Mouse (Mus musculus) forebrain, embryonic 15.5 days (tissue): ENCODE results near the gene Scarf1. TPM values are rescaled to one million over a fixed set of nuclear protein-coding genes. Genes with fewer than 3 reads are reported as not detected.

Source experiments
- ATAC-seq: fragments of 200-750 bp; cut with Nextera tagmentation; replicated peaks from 2 replicates; pipeline ENCODE4 v1.8.0; 2017; ENCODE audit warnings: mild to moderate bottlenecking, moderate TSS enrichment, moderate library complexity
- H3K27ac ChIP-seq: fragments of 300-500 bp; sonication (generic); replicated peaks from 2 replicates; pipeline ENCODE4 v1.5.1; 2015; ENCODE audit warnings: mild to moderate bottlenecking, inconsistent platforms
- H3K27me3 ChIP-seq: fragments of 300-500 bp; sonication (generic); 2 replicates; pipeline ENCODE4 v1.6.1; 2015; ENCODE audit warnings: inconsistent platforms
- H3K36me3 ChIP-seq: fragments of 300-500 bp; sonication (generic); 2 replicates; pipeline ENCODE4 v1.6.1; 2015; ENCODE audit warnings: mild to moderate bottlenecking, inconsistent platforms
- H3K4me1 ChIP-seq: fragments of 300-500 bp; sonication (generic); 2 replicates; pipeline ENCODE4 v1.6.1; 2015; ENCODE audit warnings: inconsistent platforms
- H3K4me2 ChIP-seq: fragments of 300-500 bp; sonication (generic); replicated peaks from 2 replicates; pipeline ENCODE4 v1.6.1; 2015; ENCODE audit warnings: mild to moderate bottlenecking, inconsistent platforms
- H3K4me3 ChIP-seq: fragments of 300-500 bp; sonication (generic); 2 replicates; pipeline ENCODE4 v1.5.1; 2015; ENCODE audit warnings: mild to moderate bottlenecking, inconsistent platforms
- H3K9ac ChIP-seq: fragments of 300-500 bp; sonication (generic); replicated peaks from 2 replicates; pipeline ENCODE4 v1.6.1; 2015; ENCODE audit warnings: mild to moderate bottlenecking, inconsistent platforms
- H3K9me3 ChIP-seq: fragments of 300-500 bp; sonication (generic); 2 replicates; pipeline ENCODE4 v1.6.1; 2016; ENCODE audit warnings: inconsistent platforms
- WGBS: fragments of 180-500 bp; shearing (Covaris S2); methylation state at CpG from one replicate; pipeline ENCODE4 v1.1.7; 2015; ENCODE audit warnings: mixed read lengths; 5-methylcytosine and 5-hydroxymethylcytosine counted together
- polyA plus RNA-seq: library from polyadenylated mRNA; unstranded; fragments of >200 nt; fragmentation: Nextera tagmentation; extraction: Ambion mirVana; gene quantifications from 2 replicates; pipeline ENCODE4 v1.2.1, GENCODE M21; 2015

The Scarf1 gene
- polyA plus RNA-seq, 1 experiment from 2014 or later: 3.1 TPM

DNA sequence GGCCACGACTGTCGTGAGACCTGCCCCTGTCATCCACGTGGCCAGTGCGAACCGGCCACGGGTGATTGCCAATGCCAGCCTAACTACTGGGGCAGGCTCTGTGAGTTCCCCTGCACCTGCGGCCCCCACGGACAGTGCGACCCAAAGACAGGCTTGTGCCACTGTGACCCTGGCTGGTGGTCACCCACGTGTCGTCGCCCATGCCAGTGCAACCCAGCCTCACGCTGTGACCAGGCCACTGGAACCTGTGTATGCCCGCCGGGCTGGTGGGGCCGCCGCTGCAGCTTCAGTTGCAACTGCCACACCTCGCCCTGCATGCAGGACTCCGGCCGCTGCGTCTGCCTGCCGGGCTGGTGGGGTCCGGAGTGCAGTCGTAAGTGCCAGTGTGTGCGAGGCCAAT is 1.8 kb downstream of the Scarf1 start:
- ATAC-seq: no peak
- no peak overlapping the region for H3K9ac ChIP-seq
- no peaks in the 10 kb centered on the region for H3K36me3 ChIP-seq
- H3K9me3 ChIP-seq: no peaks in the 10 kb centered on the region
- H3K4me2 ChIP-seq: no peak overlapping the region
- H3K27me3 ChIP-seq: no peaks in the 10 kb centered on the region
- no peak overlapping the region for H3K27ac ChIP-seq
- H3K4me3 ChIP-seq: no peak overlapping the region
- H3K4me1 ChIP-seq: peaks cover 6% of the 10 kb centered on the region
- WGBS: 93% methylated on average over 25 of the region's 25 CpGs

- ATAC-seq: no peak
- Histone ChIP-seq H3K4me3 (no peak overlapping the region), H3K9ac (no peak overlapping the region), H3K27ac (no peak overlapping the region), H3K36me3 (no peaks in the 10 kb centered on the region), H3K9me3 (no peaks in the 10 kb centered on the region), H3K4me1 (no peaks in the 10 kb centered on the region), H3K27me3 (no peaks in the 10 kb centered on the region), H3K4me2 (no peak overlapping the region)
- 85% methylated on average over 15 of the region's 15 CpGs for WGBS
Observed at GRCm38 (mm10) chr11:75519834-75520633, 6.7 kb downstream of the Scarf1 start.

GRCm38 (mm10) chr11:75521609-75522008 is 8.3 kb downstream of the Scarf1 start:
- Histone ChIP-seq H3K36me3 (no peaks in the 10 kb centered on the region), H3K27ac (no peak overlapping the region), H3K9me3 (no peaks in the 10 kb centered on the region), H3K4me1 (no peaks in the 10 kb centered on the region), H3K4me3 (no peak overlapping the region), H3K4me2 (no peak overlapping the region), H3K9ac (no peak overlapping the region), H3K27me3 (no peaks in the 10 kb centered on the region)
- no peak for ATAC-seq
- WGBS: 91% methylated on average over 4 of the region's 4 CpGs

- H3K9ac ChIP-seq: no peak overlapping the region
- H3K9me3 ChIP-seq: no peaks in the 10 kb centered on the region
- WGBS: 81% methylated on average over 2 of the region's 2 CpGs
- H3K27ac ChIP-seq: no peak overlapping the region
- ATAC-seq: no peak
- H3K4me3 ChIP-seq: no peak overlapping the region
- no peaks in the 10 kb centered on the region for H3K4me1 ChIP-seq
- no peaks in the 10 kb centered on the region for H3K36me3 ChIP-seq
- no peaks in the 10 kb centered on the region for H3K27me3 ChIP-seq
- H3K4me2 ChIP-seq: no peak overlapping the region
Observed at GRCm38 (mm10) chr11:75522793-75523192, 9.5 kb downstream of the Scarf1 start.

GRCm38 (mm10) chr11:75525531-75526125 is 12.3 kb downstream of the Scarf1 start:
- no peaks in the 10 kb centered on the region for H3K4me1 ChIP-seq
- H3K4me3 ChIP-seq: no peak overlapping the region
- no peak overlapping the region for H3K4me2 ChIP-seq
- no peak for ATAC-seq
- no peaks in the 10 kb centered on the region for H3K27me3 ChIP-seq
- H3K9me3 ChIP-seq: no peaks in the 10 kb centered on the region
- H3K9ac ChIP-seq: no peak overlapping the region
- no peak overlapping the region for H3K27ac ChIP-seq
- 83% methylated on average over 15 of the region's 15 CpGs for WGBS
- H3K36me3 ChIP-seq: no peaks in the 10 kb centered on the region

DNA sequence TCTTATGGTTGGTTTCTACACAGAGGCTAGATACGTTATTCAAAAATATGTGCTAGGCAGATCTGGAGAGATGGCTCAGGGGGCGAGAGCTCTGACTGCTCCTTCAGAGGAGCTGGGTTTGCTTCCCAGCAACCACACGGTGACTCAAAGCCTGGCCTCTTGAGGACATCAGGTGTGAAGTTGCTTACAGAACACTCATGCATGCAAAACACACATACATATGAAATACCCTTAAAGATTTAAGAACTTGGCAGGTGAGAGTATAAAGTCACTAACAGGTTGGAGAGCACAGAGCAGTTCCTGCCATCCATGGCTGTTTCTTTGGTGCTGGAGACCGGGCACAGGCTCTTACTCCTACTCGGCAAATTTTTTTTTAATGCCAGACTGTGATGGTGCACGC is 13.6 kb downstream of the Scarf1 start:
- no peak overlapping the region for H3K9ac ChIP-seq
- 87% methylated on average over 6 of the region's 6 CpGs for WGBS
- ATAC-seq: no peak
- H3K27ac ChIP-seq: no peak overlapping the region
- no peak overlapping the region for H3K4me3 ChIP-seq
- H3K4me1 ChIP-seq: no peaks in the 10 kb centered on the region
- H3K4me2 ChIP-seq: no peak overlapping the region
- no peaks in the 10 kb centered on the region for H3K27me3 ChIP-seq
- H3K9me3 ChIP-seq: no peaks in the 10 kb centered on the region
- no peaks in the 10 kb centered on the region for H3K36me3 ChIP-seq

DNA sequence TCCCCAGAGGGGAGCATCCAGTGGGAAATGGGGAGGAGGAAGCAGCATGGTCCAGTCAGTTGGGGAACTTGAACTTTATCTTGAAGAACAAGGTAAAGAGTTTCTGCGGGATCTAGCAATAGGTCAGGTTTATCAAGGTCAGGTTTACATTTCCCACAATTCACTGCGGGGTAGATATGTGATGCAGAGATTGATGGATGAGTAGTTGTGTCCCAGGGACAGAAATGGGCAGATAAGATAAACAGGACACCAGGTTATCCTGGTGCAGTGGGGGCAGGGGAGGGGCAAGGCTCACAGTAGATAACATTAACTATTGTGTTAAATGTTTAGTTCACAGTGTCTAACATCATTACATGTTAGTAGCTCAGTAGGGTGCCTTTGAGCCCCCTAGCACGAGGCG is 16.4 kb downstream of the Scarf1 start:
- no peak overlapping the region for H3K4me3 ChIP-seq
- no peak overlapping the region for H3K9ac ChIP-seq
- no peak overlapping the region for H3K4me2 ChIP-seq
- WGBS: 59% methylated on average over 4 of the region's 4 CpGs
- no peak for ATAC-seq
- H3K9me3 ChIP-seq: no peaks in the 10 kb centered on the region
- H3K36me3 ChIP-seq: no peaks in the 10 kb centered on the region
- peaks cover 18% of the 10 kb centered on the region for H3K4me1 ChIP-seq
- no peaks in the 10 kb centered on the region for H3K27me3 ChIP-seq
- no peak overlapping the region for H3K27ac ChIP-seq

DNA sequence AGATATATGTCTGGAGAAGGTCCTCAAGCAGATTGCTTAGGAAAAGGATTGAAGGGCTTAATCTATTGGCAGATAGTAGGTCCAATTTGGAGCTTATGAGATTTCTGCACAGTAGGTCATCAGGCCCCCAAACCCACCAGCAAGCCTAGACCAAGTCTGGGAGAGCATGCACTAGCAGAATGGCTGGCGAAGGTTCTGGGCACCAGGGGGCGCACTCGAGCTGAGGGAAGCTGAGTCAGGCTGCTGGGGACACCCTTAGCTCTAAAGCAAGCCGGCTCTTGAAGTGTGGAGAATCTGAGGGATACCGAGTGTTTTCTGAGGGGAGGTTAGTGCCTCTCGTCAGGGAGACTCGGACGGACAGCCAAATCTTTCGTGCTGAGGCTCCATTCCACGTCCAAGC is 17.0 kb downstream of the Scarf1 start:
- no peaks in the 10 kb centered on the region for H3K27me3 ChIP-seq
- H3K4me2 ChIP-seq: peak overlapping the region; percentile 97
- peak; percentile 55 for ATAC-seq
- H3K4me3 ChIP-seq: peak overlapping the region; percentile 92
- peak overlapping the region; percentile 99 for H3K27ac ChIP-seq
- 0% methylated on average over 10 of the region's 10 CpGs for WGBS
- H3K9me3 ChIP-seq: no peaks in the 10 kb centered on the region
- peak overlapping the region; percentile 98 for H3K9ac ChIP-seq
- no peaks in the 10 kb centered on the region for H3K36me3 ChIP-seq
- H3K4me1 ChIP-seq: peaks cover 23% of the 10 kb centered on the region

- WGBS: under 1% methylated on average over 31 of the region's 31 CpGs
- Histone ChIP-seq H3K27ac (peak overlapping the region; percentile 99), H3K27me3 (no peaks in the 10 kb centered on the region), H3K4me3 (peak overlapping the region; percentile 92), H3K4me1 (peaks cover 23% of the 10 kb centered on the region), H3K4me2 (peak overlapping the region; percentile 97), H3K9me3 (no peaks in the 10 kb centered on the region), H3K36me3 (no peaks in the 10 kb centered on the region), H3K9ac (peak overlapping the region; percentile 98)
- ATAC-seq: peak; percentile 38
Observed at GRCm38 (mm10) chr11:75530845-75531373, 17.6 kb downstream of the Scarf1 start.

- Histone ChIP-seq H3K27ac (peak within 1 kb of the TSS; percentile 99), H3K4me2 (peak within 1 kb of the TSS; percentile 97), H3K9me3 (no peaks in the 10 kb centered on the region), H3K4me3 (peak within 1 kb of the TSS; percentile 92), H3K36me3 (no peaks in the 10 kb centered on the region), H3K27me3 (no peaks in the 10 kb centered on the region), H3K9ac (peak within 1 kb of the TSS; percentile 98), H3K4me1 (peaks cover 23% of the 10 kb centered on the region)
- under 1% methylated on average over 62 of the region's 62 CpGs for WGBS
- peak; percentile 96 for ATAC-seq
Observed at GRCm38 (mm10) chr11:75531469-75532242, 18.3 kb downstream of the Scarf1 start, which contains the start of gene Slc43a2. Slc43a2 (plus strand) TSS chr11:75531694.

DNA sequence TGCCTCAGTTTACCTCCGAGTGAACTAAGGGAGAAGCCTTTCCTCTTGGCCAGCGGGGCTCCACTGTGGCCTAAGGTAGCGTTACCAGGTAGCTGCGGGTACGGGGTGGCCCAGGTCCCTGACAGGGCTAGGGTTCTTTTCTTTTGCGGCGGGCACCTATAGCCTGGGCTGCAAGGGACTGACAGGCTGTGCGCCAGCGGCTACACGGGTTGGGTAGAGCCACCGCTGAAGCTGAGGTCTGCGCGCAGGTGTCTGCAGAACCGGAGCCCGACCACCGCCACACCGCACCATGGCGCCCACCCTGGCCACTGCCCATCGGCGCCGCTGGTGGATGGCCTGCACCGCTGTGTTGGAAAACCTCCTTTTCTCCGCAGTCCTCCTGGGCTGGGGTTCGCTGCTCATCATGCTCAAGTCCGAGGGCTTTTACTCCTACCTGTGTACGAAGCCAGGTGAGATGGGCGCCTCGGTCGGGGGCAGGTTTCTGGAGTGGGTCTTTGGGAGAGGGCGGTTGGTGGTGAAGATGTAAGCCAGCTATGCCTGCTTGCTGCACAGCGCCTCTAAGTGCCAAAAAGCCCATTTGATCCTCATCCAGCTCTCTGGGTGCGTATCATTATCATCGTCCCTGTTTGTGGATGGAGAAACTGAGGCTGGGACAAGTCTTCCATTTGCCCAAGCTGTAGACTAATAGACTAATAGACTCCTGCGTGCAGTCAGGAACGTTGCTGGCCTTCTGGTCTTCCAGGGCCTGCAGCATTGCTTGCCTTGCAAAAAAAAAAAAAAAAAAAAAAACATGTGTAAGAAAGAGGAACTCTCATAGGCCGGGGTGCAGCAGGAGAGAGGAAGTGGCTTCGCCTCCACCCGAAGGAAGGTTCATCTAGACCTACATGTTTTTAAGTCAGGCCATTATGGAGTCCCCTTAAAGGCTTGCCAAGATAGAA is 19.3 kb downstream of the Scarf1 start:
- Histone ChIP-seq H3K36me3 (no peaks in the 10 kb centered on the region), H3K4me1 (peaks cover 23% of the 10 kb centered on the region), H3K27me3 (no peaks in the 10 kb centered on the region), H3K9me3 (no peaks in the 10 kb centered on the region), H3K9ac (peak overlapping the region; percentile 98), H3K4me3 (peak overlapping the region; percentile 92), H3K27ac (peak overlapping the region; percentile 99), H3K4me2 (peak overlapping the region; percentile 97)
- 14% methylated on average over 38 of the region's 38 CpGs for WGBS
- ATAC-seq: peak; percentile 15; the same call in 1 of the 2 replicates
